Mouse (Mus musculus) embryo, embryonic 11 days (tissue): ENCODE results near the gene Fam241b.

ENCODE experiments used
- DNase-seq: peaks from one replicate; pipeline ENCODE4 v3.0.0-alpha.2; 2015

The Fam241b gene

GRCm38 (mm10) chr10:62069946-62070345 lies 73.8 kb downstream of the Fam241b start:
- no peak for DNase-seq

- no peak for DNase-seq
These were observed 74.3 kb downstream of the Fam241b start for GRCm38 (mm10) chr10:62069398-62069797.

- no peak for DNase-seq
These were observed 75.2 kb downstream of the Fam241b start for GRCm38 (mm10) chr10:62068532-62068931.

- DNase-seq = no peak
These were observed 77.5 kb downstream of the Fam241b start for GRCm38 (mm10) chr10:62066213-62066612.

- DNase-seq = no peak
These were observed 80.9 kb downstream of the Fam241b start for GRCm38 (mm10) chr10:62062786-62063185.

GRCm38 (mm10) chr10:62060969-62061678 lies 82.6 kb downstream of the Fam241b start:
- peak; percentile 47 for DNase-seq

GRCm38 (mm10) chr10:62060224-62060913 lies 83.4 kb downstream of the Fam241b start:
- DNase-seq = peak; percentile 41

- DNase-seq = peak; percentile 50
These were observed 85.0 kb downstream of the Fam241b start for GRCm38 (mm10) chr10:62058508-62059375.
